Mouse (Mus musculus) kidney, adult 11 months (tissue): ENCODE measurements at regions not wholly inside any gene's neighbourhood (a gene's known extent, or its start where the extent isn't known, plus 50 kb on each side); places are given as distances from the start of the nearest gene placed in this dataset.

Source experiments
- DNase-seq: peaks from one replicate; pipeline ENCODE4 v3.0.0; 2022

GRCm38 (mm10) chr5:119158171-119158570, 512.3 kb upstream of the Tbx3 start:
- no peak for DNase-seq

- no peak for DNase-seq
Observed at GRCm38 (mm10) chr5:119162132-119162675, 508.3 kb upstream of the Tbx3 start.

- DNase-seq = no peak
Observed at GRCm38 (mm10) chr5:119167718-119168117, 502.8 kb upstream of the Tbx3 start.

- no peak for DNase-seq
Observed at GRCm38 (mm10) chr5:119169274-119169673, 501.2 kb upstream of the Tbx3 start.

- no peak for DNase-seq
Observed at GRCm38 (mm10) chr5:119171626-119172025, 498.8 kb upstream of the Tbx3 start.

GRCm38 (mm10) chr5:119178805-119179204, 491.7 kb upstream of the Tbx3 start:
- DNase-seq = no peak

GRCm38 (mm10) chr5:119183545-119184047, 486.9 kb upstream of the Tbx3 start:
- DNase-seq = no peak

- DNase-seq = no peak
Observed at GRCm38 (mm10) chr5:119186611-119187010, 483.9 kb upstream of the Tbx3 start.

GRCm38 (mm10) chr5:119188476-119188875, 482.0 kb upstream of the Tbx3 start:
- DNase-seq = no peak

GRCm38 (mm10) chr5:119193699-119194681, 476.5 kb upstream of the Tbx3 start:
- peak; percentile 9 for DNase-seq

GRCm38 (mm10) chr5:119199906-119200305, 470.6 kb upstream of the Tbx3 start:
- DNase-seq = no peak

GRCm38 (mm10) chr5:119201251-119201650, 469.2 kb upstream of the Tbx3 start:
- no peak for DNase-seq

GRCm38 (mm10) chr5:119204736-119205135, 465.7 kb upstream of the Tbx3 start:
- no peak for DNase-seq

GRCm38 (mm10) chr5:119208077-119208476, 462.4 kb upstream of the Tbx3 start:
- no peak for DNase-seq

GRCm38 (mm10) chr5:119213196-119213595, 457.3 kb upstream of the Tbx3 start:
- no peak for DNase-seq

GRCm38 (mm10) chr5:119213692-119214357, 456.6 kb upstream of the Tbx3 start:
- DNase-seq = no peak

GRCm38 (mm10) chr5:119214937-119215336, 455.5 kb upstream of the Tbx3 start:
- no peak for DNase-seq

GRCm38 (mm10) chr5:119215364-119215763, 455.1 kb upstream of the Tbx3 start:
- no peak for DNase-seq

GRCm38 (mm10) chr5:119216146-119216545, 454.3 kb upstream of the Tbx3 start:
- no peak for DNase-seq

GRCm38 (mm10) chr5:119217077-119217476, 453.4 kb upstream of the Tbx3 start:
- no peak for DNase-seq

- DNase-seq = no peak
Observed at GRCm38 (mm10) chr5:119228691-119229090, 441.8 kb upstream of the Tbx3 start.

- DNase-seq = no peak
Observed at GRCm38 (mm10) chr5:119232941-119233340, 437.5 kb upstream of the Tbx3 start.

- no peak for DNase-seq
Observed at GRCm38 (mm10) chr5:119235884-119236283, 434.6 kb upstream of the Tbx3 start.
